Mouse (Mus musculus): ENCODE measurements around the gene Hormad2. TPM values are rescaled to one million over a fixed set of nuclear protein-coding genes. Genes with fewer than 3 reads are reported as not detected.

The Hormad2 gene
- total RNA-seq, 2 experiments from 2014 or later: not detected

- intact Hi-C loops (cut with DNase I): no loop called here
- peak; percentile 59 for DNase-seq
Observed at GRCm38 (mm10) chr11:4451116-4451515, 10.2 kb upstream of the Hormad2 start.

- intact Hi-C loops (cut with DNase I): loop anchor here (10.0 kb wide), 1 partner anchor 418 kb away; no protein-coding TSS in a partner anchor
- DNase-seq: no peak
Observed at GRCm38 (mm10) chr11:4446195-4446868, 5.4 kb upstream of the Hormad2 start.

DNA sequence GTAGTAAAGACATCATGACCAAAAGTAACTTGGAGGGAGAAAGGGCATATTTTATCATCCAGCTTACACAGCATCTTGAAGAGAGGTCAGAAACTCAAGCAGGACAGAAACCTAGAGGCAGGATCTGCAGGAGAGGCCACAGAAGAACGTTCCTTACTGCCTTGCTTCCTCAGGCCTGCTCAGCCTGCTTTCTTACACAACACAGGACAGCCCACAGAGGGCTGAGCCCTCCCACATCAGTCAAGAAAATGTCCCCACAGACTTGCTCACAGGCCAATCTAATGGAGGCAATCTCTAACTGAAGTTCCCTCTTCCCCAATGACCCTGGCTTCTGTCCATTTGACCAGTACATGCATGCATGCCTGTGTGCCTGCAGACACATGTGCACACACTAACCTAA is 1.4 kb upstream of the Hormad2 start:
- DNase-seq: no peak

DNA sequence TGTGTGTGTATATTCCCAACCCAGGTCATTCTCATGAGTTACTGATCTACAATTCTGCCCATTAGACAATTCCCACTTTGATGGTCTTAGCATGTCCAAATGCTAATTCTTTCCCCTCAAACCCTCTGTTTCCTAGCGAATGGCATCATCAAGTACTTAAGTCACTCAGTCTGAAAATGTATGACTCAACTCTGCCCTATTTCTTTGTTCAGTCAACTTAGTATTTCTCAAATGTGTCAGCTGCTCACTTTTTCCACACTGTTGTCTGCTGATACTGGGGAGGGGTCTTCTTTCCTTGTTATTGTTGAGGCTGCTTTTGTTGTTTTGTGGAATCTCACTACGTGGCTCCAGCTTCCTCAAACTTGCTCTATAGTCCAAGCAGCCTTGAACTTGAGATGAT is 2.7 kb downstream of the Hormad2 start:
- intact Hi-C loops (cut with DNase I): loop anchor here (10.0 kb wide), 1 partner anchor 387 kb away; no protein-coding TSS in a partner anchor
- DNase-seq: no peak

More for the DNA sequence above, 1.4 kb upstream of the Hormad2 start:
- intact Hi-C loops (cut with DNase I): loop anchor here (10.0 kb wide), 1 partner anchor 423 kb away; no protein-coding TSS in a partner anchor

DNA sequence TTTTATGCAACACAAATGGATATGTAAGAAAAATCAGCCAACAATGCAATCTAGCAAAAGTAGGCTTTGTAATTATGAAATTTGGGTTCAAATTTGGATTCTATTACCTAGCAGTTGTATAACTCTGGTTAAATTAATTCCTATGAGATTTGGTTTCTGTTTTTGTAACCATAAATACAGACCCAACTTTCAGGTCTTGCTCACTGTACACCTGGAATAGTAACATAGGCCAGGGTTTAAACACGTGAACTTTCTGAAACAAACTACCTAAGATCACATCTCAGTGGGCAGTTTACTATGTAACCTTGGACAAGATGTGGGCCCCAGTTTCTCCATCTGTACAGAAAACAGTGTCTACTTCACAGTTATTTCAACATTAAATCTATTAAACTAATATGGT is 3.6 kb downstream of the Hormad2 start:
- intact Hi-C loops (cut with DNase I): loop anchor here (10.0 kb wide), 1 partner anchor 387 kb away; no protein-coding TSS in a partner anchor
- DNase-seq: no peak

DNA sequence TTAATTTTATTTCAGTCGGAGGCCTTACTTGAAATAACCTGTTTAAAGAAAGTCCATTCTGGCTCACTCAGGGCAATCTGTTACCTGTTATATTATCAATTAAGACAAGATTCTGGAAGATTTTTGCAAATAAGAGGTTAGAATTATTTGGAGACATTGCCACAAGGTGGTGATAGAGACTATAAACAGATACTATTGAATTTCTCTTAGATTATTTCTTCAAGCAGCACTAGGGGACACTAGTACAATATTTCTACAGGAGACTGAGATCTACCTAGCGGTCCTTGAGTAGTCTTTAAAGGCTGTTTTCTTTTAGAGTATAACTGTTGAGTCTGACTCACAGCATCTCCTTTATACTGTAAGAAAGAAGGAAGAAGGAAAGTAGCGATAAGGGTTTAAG is 4.3 kb downstream of the Hormad2 start:
- intact Hi-C loops (cut with DNase I): loop anchor here (10.0 kb wide), 1 partner anchor 388 kb away; no protein-coding TSS in a partner anchor
- DNase-seq: no peak

DNA sequence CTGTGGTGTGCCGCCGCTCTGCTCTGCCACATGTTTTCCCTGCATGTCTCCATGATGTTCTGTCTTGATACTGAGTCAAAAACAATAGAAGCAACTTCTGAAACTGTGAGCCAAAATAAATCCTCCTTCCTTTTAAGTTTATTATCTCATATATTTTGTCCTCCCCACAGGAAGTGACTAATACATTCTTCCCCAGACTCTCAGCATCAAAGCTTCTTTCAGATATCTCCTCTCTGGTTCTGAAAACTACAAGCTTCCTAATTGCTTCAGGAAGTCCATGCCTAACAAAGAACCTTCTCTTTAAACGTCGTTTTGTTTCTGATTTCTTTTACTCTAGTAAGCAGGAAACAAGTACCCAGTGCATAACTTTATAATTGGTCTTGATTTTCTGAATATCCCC is 6.4 kb downstream of the Hormad2 start:
- intact Hi-C loops (cut with DNase I): loop anchor here (10.0 kb wide), 1 partner anchor 390 kb away; no protein-coding TSS in a partner anchor

DNA sequence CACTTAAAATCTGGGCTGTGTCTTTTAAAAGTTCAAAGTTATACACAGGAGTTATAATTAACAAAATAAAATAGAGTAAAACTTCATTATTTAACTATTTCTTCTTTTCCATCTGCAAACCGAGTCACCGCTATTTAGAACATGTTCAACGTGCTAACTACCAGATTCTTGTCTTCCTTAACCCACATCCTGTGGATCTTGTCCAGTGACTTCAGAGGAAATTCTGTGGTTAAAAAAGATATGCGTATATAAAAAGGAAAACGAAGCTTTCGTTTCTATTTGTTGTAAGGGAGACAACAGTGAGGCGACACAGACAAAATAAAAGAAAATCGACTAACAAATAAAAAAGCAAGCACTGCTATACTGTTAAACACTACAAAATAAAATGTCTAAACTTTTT is 17.1 kb downstream of the Hormad2 start:
- intact Hi-C loops (cut with DNase I): loop anchor here (2.0 kb wide), 1 partner anchor 165 kb away; no protein-coding TSS in a partner anchor

More for the DNA sequence above, 6.4 kb downstream of the Hormad2 start:
- DNase-seq: no peak

GRCm38 (mm10) chr11:4422494-4423425 is 18.1 kb downstream of the Hormad2 start:
- intact Hi-C loops (cut with DNase I): loop anchor here (2.0 kb wide), 1 partner anchor 164 kb away; no protein-coding TSS in a partner anchor
- DNase-seq: no peak

More for the DNA sequence above, 17.1 kb downstream of the Hormad2 start:
- DNase-seq: no peak

- DNase-seq: no peak
- intact Hi-C loops (cut with DNase I): loop anchor here (2.0 kb wide), 1 partner anchor 163 kb away; no protein-coding TSS in a partner anchor
Observed at GRCm38 (mm10) chr11:4421933-4422488, 18.9 kb downstream of the Hormad2 start.

GRCm38 (mm10) chr11:4417986-4418385 is 22.9 kb downstream of the Hormad2 start:
- intact Hi-C loops (cut with DNase I): no loop called here
- no peak for DNase-seq

GRCm38 (mm10) chr11:4412294-4412693 is 28.6 kb downstream of the Hormad2 start:
- intact Hi-C loops (cut with DNase I): no loop called here
- no peak for DNase-seq

DNA sequence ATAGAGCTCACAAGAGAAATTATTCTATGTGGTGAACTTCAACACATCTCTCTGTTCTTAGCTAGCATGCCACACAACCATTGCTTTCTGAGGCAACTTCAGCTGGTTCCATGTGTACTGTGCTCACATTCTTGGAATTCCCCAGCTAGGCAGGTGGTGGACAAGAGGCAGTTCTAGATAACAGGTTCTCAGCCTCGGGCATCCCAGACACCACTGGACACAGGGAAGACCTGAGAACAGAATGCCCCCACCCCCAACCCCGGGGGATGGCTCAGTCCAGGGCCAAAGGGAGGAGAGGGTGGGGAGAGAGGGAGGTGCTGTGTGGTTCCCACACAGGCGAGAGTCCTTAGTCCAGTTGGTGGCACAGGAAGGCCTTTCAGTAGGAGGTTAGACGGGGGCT is 36.6 kb downstream of the Hormad2 start:
- intact Hi-C loops (cut with DNase I): no loop called here
- DNase-seq: no peak

- DNase-seq: no peak
Observed at GRCm38 (mm10) chr11:4403381-4403780, 37.5 kb downstream of the Hormad2 start.

DNA sequence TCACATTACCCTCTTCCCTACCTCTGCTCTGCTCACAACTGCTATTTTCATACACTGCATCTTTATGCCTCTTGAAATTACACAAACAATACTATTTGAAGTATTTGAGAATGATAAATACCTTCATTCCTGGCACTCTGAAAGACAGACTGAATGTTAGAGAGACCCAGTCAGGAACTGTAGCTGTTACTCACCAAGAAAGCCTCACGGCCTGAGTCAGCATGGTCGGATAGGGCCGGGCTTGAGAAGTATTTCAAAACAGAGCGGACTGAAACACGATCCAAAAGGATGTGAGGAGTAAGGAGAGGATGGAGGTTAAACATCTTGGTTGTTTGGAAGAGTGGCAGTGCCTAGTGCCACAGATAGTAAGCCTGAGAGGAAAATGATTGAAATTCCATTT is 39.7 kb downstream of the Hormad2 start:
- no peak for DNase-seq
- intact Hi-C loops (cut with DNase I): no loop called here

More at GRCm38 (mm10) chr11:4403381-4403780, 37.5 kb downstream of the Hormad2 start:
- intact Hi-C loops (cut with DNase I): no loop called here

DNA sequence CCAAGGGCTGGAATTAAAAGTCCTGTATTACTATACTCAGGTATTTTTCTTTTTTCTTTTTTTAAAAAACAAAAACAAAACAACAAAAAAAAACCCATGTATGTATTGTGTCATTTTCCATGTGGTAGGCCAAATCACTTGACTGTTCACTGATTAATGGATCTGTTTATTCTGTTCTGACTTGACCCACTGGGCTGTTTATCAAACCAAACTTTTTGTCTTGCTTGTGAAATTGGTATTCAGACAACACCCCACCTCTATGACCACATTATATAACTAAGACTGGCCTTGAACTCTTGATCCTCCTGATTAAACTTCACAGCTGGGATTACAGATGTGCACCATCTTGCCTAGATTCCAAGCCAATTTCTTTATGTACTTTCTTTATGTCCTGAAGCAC is 46.7 kb downstream of the Hormad2 start:
- intact Hi-C loops (cut with DNase I): no loop called here
- DNase-seq: no peak

GRCm38 (mm10) chr11:4388018-4388417 is 52.9 kb downstream of the Hormad2 start:
- DNase-seq: no peak
- intact Hi-C loops (cut with DNase I): no loop called here

- DNase-seq: no peak
- intact Hi-C loops (cut with DNase I): no loop called here
Observed at GRCm38 (mm10) chr11:4382321-4382720, 58.6 kb downstream of the Hormad2 start.

GRCm38 (mm10) chr11:4379857-4380256 is 61.0 kb downstream of the Hormad2 start:
- intact Hi-C loops (cut with DNase I): no loop called here

DNA sequence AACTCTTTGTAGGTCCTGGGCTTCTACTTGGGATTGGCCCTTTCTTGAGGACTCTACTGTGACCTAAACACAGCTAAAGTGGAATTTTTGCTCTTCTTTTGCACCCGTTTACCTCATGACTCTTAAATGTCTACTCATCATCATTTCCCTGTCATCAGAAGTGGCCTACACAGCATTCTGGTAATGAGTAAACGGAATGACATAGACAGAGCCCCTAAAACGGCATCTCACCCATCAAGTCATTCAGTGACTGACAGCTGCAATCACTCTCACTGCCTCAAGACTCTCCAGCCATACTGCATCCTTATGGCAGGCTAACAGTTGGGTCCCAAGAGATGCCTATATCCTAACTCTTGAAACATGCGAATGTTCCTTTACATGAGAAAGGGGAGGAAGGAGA is 74.5 kb downstream of the Hormad2 start:
- intact Hi-C loops (cut with DNase I): no loop called here
- no peak for DNase-seq

More at GRCm38 (mm10) chr11:4379857-4380256, 61.0 kb downstream of the Hormad2 start:
- no peak for DNase-seq

GRCm38 (mm10) chr11:4355430-4355829 is 85.5 kb downstream of the Hormad2 start:
- intact Hi-C loops (cut with DNase I): no loop called here
- no peak for DNase-seq
